ENCODE assay signal across 14 mouse cellular contexts in the genomic region with DNA sequence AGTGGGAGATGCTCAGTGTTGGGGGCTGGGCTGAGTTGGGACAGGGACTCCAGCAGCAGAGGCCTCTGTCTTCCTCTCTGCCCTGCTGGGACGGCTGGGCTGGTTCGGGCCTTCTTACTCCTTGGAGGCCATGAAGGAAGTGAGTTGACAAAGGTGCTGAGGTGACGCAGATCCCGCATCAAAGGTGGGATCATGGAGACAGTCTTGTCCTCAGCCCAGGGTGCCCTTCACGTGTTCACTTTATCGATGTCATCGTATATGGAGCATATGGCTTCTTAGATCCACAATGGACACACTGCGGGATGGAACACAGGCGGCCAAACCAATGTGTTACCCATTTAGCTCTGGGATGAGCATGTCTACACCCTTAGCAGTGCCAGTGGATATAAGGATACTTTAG.
"Had no signal": no experiment of that assay in that cellular context is flagged by ENCODE, and none has a peak within 500 bp of the region (broad histone marks: within the 10 kb centered on the region; RNA-seq: fewer than 3 reads in every experiment).

No protein-coding gene starts in this region.

- DNase-seq: lung, adult 18-20 months; lung, embryonic 14.5 days; lung, postnatal 10 days; lung, postnatal 4 days; midbrain, embryonic 14.5 days; right cerebral cortex, postnatal 14 days; thymus, adult 18-20 months; thymus, postnatal 25 days; thymus, postnatal 4 days had no signal

- H3K4me1 ChIP-seq: midbrain, embryonic 10.5 days; midbrain, embryonic 12.5 days; neural tube, embryonic 12.5 days; stomach, embryonic 15.5 days had no signal

- ATAC-seq: midbrain, embryonic 16.5 days had no signal

- H3K9ac ChIP-seq: lung, embryonic 14.5 days; midbrain, embryonic 12.5 days; neural tube, embryonic 12.5 days; stomach, embryonic 15.5 days had no signal

- H3K4me2 ChIP-seq: lung, embryonic 14.5 days; midbrain, embryonic 12.5 days; neural tube, embryonic 12.5 days; stomach, embryonic 15.5 days had no signal

- H3K27ac ChIP-seq: midbrain, embryonic 10.5 days; midbrain, embryonic 12.5 days; neural tube, embryonic 12.5 days; stomach, embryonic 15.5 days had no signal

- H3K9me3 ChIP-seq: midbrain, embryonic 10.5 days; midbrain, embryonic 12.5 days; neural tube, embryonic 12.5 days; stomach, embryonic 15.5 days had no signal

- H3K4me3 ChIP-seq: midbrain, embryonic 10.5 days; midbrain, embryonic 12.5 days; neural tube, embryonic 12.5 days; stomach, embryonic 15.5 days had no signal

- H3K27me3 ChIP-seq: midbrain, embryonic 12.5 days; neural tube, embryonic 12.5 days; stomach, embryonic 15.5 days had no signal
